Mouse (Mus musculus) layer of hippocampus, postnatal 36 days (tissue): ENCODE data around the gene Tnn. TPM values are rescaled to one million over a fixed set of nuclear protein-coding genes. Genes with fewer than 3 reads are reported as not detected.

Experiments used
- DNase-seq, 2 experiments: peaks; one replicate each; pipeline ENCODE4 v3.0.0; 2022
- total RNA-seq, 2 experiments: library from RNA; stranded (reverse); gene quantifications; 2 replicates each; pipeline ENCODE4 v1.2.3; 2021

Tnn gene
- total RNA-seq, 2 experiments from 2014 or later = 0.08 to 0.10 TPM

GRCm38 (mm10) chr1:160043271-160043975 is 110.0 kb downstream of the Tnn start:
- DNase-seq = no peak

- no peak for DNase-seq
Observed at GRCm38 (mm10) chr1:160042351-160042750, 111.0 kb downstream of the Tnn start.

- DNase-seq = no peak
Observed at GRCm38 (mm10) chr1:160041264-160041775, 112.1 kb downstream of the Tnn start.

- no peak for DNase-seq
Observed at GRCm38 (mm10) chr1:160039951-160040645, 113.3 kb downstream of the Tnn start.

GRCm38 (mm10) chr1:160036996-160037521 is 116.3 kb downstream of the Tnn start:
- DNase-seq = no peak

GRCm38 (mm10) chr1:160035561-160035960 is 117.8 kb downstream of the Tnn start:
- DNase-seq = no peak

Other genes with a start within 250 kb of the Tnn start
- 1 to 10 TPM; 2.4 to 3.5 TPM for gene 4930523C07Rik, start 109.2 kb downstream of the Tnn start, total RNA-seq
- 10 to 100 TPM; 62.8 to 76.7 TPM for gene Mrps14, start 41.6 kb upstream of the Tnn start, total RNA-seq
- gene Cacybp, start 59.3 kb upstream of the Tnn start, total RNA-seq = 10 to 100 TPM; 95.8 to 98.7 TPM